Mouse (Mus musculus) cerebellum, postnatal 36 days (tissue): Measurements from ENCODE around the gene Zbtb2.

Experiments used
- DNase-seq, 2 experiments: peaks; one replicate each; pipeline ENCODE4 v3.0.0; 2021 to 2022; ENCODE audit warnings: mixed read lengths in 2 of 2

Zbtb2 gene

GRCm38 (mm10) chr10:4332228-4332979, 55.5 kb downstream of the Zbtb2 start:
- no peak for DNase-seq

- DNase-seq = no peak
These were observed 60.2 kb downstream of the Zbtb2 start for GRCm38 (mm10) chr10:4327716-4328115.

- no peak for DNase-seq
These were observed 62.3 kb downstream of the Zbtb2 start for GRCm38 (mm10) chr10:4325562-4325961.

GRCm38 (mm10) chr10:4323885-4324284, 64.0 kb downstream of the Zbtb2 start:
- no peak for DNase-seq
